Mouse (Mus musculus): ENCODE measurements around the gene Abcg1.

Gene Abcg1

DNA sequence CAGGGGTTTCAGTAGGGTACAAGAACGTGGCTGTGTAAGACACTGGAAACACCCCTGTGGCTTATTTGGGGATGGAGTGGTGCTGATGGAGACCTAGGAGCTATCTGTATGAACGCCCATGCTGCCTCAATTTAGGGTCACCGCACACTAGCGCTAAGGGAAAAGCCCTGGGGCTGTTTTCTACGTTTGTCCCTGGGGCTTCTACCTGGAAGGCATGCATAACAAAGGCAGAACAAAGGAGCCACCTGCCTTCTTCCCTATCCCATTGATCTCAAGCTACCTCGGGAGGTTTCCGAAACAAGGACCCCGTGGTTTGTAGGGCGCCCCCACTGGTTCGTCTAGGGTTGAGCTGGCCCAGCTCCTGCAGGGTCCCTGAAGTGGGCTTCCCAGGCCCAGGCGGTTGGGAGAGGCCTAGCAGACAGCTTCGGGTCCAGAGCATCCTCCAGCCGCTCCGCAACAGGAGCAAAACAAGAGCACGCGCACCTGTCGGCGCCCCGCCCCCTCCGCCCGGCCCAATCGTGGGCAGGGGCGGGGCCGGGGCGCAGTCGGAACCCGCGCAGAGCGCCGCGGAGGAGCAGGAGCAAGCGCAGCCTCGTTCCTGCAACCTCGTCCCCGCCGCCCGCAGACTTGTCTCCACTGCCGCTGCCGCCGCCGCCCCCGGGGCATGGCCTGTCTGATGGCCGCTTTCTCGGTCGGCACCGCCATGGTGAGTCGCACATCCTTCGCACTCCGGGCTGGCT is at the start of gene Abcg1:
Gene Abcg1 (plus strand): TSS at position 525 of the 740 bp plus-strand sequence.
- DNase-seq (ENCODE audit: low spot score) = peak; percentile 73

DNA sequence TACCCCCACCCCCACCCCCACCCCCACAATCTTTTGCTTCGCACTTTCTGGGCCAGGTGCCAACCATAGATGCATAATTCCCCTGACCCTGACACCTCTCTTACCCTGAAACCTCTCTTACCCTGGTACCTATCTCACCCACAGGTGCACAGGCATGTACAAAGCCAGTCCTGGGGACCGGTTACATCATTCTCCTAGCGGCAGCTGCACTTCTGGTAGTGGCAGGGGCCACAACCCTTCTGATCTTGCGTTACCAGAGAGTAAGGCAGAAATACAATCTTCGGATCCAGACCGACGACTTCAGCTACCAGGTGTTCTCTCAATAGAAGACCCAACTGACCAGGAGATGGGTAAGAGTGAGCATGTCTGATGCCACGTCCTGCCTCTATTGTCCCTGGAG is 49.1 kb upstream of the Abcg1 start:
- DNase-seq (ENCODE audit: low spot score) = no peak

DNA sequence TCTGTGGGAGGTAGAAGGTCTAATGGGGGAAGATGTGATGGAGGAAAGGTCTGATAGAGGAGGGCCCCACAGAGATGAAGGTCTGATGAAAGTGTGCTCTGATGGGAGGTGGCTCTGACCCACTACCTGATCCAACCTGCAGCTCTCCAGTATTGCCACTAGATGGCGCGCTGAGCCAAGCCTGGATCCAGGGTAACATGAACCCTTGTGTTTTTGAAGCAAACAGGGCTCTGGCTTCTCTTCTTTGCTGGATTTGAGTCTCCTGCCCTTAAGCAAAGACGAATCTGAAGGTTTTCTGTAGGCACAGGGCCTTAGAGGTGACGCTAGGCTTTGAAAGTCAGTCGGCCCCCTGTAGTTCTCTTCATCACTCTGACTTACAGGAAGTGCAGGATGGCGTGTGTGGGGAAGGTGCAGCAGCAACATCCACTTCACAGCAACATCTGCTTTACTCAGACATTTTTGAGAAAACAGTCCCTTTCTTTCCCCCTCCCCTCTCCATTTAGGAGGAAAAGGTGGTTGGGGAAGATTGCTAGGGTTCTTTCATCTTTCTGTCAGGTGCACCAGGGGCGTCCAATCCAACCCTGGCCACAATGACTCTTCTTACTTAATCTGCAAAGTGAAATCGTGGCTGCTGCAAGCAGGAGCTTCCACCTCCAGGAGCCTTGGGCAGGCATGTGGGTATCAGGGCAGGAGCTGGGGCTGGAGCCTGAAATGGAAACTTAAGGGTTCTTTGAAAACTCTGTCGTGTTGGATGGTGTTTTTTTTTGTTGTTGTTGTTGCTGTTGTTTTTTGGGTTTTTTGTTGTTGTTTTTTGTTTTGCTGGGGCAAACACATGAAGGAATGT is 45.7 kb upstream of the Abcg1 start:
- peak; percentile 79 for DNase-seq (ENCODE audit: low spot score)

DNA sequence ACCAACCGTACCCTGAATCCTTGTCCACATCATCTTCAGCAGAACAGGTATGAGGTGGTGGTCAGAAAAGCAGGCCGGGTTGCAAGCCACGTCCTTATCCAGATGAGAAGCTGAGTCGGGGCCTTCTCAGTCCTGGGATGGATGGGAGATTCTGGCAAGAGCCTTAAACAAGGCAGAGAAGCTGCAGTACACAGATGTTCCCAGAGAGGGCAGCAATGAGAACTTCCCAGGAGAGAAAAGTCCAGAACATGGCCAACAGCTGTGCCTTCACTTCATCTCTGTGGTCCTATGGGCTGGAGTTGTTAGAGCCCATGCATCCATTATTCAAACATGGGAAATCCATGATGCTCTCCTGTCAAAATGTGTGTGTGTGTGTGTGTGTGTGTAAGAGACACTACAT is 39.2 kb upstream of the Abcg1 start:
- peak; percentile 76 for DNase-seq (ENCODE audit: low spot score)

DNA sequence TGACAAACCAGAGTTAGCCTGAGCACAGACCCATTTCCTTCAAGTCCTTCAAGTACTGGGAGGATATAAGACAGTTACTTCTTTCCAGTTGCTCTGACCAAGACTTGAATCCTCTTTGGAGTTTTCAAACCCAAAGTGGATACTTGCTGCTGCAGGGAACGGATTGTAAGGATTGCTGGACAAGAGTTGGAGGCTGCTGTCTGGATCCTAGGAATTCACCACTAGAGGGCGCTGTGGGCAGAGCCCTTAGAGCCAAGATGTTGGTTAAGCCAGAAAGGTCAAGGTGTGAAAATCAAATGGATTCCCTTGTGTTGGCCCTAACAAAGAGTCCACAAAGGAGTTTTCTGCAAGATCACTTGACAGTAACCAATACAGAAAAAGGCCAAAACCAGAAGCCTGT is 38.0 kb upstream of the Abcg1 start:
- DNase-seq (ENCODE audit: low spot score) = peak; percentile 82

DNA sequence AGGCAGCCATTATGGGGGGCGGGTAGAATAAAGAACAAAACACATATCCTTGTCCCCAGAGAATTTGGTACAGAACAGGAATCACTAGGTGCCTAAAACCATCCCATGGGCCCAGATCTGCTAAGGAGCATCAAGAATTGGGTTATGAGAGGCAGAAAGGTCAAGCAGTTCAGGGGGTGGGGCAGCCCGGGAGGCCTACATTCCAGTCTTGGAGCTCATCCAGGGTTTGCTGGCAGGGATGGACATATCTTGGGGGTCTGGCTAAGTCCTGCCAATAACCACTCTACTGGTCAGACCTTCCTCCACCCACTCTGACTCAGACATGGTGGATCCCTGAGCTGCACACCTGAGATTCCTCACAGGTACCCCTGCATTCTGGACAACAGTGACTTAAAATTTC is 37.4 kb upstream of the Abcg1 start:
- DNase-seq (ENCODE audit: low spot score) = no peak

DNA sequence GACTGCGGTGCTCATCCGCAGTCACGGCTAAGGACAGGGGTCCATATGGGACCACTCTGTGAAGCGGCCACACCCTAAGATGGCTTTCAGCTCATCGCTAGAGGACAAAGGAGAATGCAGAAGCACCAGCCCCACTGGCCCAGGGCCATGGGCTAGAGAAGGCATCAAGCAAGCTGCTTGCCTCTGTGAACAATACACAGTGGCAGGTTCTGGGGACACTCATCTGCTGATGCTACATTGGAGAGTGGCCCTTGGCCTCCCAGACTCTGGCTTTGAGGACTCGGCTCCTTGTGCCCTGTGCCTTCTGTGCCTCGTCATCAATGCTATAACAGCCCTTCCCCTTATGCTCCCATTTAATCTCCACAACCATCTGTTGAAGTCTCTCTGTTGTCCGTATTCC is 36.2 kb upstream of the Abcg1 start:
- no peak for DNase-seq (ENCODE audit: low spot score)

DNA sequence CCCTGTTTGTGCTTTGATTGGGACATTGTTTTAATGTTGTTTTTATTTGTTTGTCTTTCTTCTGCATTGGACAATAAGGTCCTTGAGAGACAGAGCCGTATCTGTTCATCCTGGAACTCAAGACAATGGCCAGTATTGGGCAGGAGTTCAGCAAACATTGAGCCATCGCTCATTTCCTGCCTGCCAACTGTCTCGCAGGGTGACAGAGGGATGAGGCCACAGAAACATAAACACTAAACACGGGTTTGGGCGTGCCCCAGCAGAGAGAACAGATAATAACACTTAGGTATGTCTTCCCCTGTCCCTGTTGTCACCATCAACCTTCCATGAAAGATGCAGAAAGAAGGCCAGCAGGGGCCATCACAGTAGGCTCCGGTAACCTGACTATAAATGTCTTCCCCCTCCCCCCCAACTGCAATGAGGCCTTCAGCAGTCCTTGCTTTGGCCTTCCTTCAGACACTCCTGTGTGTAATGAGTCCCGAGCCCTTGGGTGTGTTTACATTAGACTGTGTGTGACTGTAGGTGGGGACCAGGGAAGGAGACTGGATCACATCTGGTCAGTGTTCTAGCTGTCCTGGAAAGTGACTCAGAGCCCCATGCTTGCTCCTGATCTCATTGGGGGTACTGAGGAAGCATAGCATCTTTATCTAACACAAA is 33.2 kb upstream of the Abcg1 start:
- DNase-seq (ENCODE audit: low spot score) = no peak

DNA sequence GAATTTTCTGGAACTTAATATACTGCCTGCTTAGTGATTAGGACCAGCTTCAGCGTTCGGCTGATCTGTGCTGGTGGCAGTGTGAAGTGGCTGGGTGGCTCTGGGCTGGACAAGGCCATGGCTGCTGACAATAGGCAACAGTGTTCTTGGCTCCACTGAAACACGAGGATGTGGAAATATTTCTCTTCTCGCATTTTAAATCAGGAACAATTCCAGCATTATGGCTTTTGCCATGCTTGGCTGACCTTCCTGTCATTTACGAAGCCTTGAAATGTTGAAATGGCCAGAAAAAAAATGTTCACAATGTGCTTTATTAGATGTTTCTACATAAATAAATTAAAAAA is 32.7 kb upstream of the Abcg1 start:
- DNase-seq (ENCODE audit: low spot score) = no peak

DNA sequence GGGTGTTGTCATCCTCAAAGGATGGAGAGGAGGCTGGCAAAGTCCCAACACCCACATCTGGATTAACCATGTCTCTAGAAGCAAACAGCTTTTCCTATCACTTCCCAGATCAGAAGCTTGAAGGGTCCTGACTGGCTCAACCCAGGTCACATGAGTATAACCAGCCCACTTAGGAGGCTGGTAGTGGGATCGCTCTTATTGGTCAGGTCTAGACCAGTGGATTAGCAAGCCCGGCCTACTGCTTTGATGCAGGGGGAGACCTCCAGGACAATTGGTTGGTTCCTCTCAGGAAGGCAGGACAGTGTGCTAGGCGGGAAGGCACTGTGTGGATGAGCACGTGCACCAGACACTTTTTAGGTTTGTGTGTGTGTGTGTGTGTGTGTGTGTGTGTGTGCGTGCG is 30.5 kb upstream of the Abcg1 start:
- DNase-seq (ENCODE audit: low spot score) = no peak

DNA sequence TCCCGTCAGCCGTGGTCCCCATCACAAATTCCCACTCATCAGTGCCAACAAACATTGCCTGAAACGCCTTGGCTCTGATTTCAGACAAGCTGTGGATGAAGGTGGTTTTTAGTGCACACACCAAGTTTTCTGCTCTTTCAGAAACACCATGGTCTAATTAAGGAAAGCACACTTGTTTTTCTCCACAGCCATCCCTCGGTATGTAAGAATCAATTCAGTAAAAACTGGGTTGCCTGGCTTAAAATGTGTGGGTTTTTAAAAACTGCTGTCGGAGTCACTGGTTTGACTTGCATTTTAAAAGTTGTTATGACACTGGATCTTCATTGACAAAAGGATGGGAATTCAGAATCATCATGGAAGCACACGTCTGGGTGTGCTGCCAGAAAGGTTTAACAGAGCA is 29.8 kb upstream of the Abcg1 start:
- no peak for DNase-seq (ENCODE audit: low spot score)

DNA sequence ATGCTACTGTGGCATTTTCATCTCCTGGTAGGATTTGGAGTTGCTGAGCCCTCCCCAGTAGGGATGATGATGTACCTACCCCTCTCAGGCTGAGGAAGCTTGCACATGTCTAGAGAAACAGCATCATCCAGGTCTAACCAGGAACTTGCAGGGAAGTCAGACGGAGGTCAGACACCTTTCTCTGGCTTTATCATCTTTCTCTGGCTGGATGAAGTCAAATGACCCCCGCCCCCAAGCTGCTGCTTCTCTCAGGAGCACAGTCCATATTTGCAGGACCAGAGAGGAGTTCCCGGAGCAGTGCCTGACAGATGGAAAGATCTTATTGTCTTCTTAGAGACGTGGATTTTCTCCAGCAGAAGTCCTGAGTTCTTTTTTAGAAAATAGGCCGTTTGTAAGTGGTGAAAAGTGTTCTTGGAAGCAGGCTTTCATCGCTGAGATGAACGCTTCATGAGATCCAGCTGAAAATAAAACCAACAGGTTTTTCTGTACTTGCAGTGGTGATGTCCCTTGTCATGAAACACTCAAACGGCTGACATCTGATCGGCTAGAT is 28.6 kb upstream of the Abcg1 start:
- DNase-seq (ENCODE audit: low spot score) = no peak

DNA sequence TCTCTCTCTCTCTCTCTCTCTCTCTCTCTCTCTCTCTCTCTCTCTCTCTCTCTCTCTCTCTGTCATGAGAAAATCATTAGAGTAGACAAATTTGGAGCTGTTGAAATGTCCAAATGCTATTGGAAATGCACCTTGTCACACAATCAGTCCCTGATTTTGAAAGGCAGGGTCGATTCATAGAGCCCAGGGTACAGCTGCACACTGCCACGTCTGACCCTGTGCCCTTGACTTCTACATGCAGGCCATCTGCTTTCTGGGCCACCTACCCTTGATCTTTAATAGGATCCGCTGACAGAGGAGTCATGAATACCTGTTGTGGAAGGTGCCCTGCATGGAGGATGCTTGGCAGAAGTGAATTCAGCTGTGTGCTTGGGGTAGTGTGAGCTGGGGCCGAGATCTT is 28.1 kb upstream of the Abcg1 start:
- no peak for DNase-seq (ENCODE audit: low spot score)

DNA sequence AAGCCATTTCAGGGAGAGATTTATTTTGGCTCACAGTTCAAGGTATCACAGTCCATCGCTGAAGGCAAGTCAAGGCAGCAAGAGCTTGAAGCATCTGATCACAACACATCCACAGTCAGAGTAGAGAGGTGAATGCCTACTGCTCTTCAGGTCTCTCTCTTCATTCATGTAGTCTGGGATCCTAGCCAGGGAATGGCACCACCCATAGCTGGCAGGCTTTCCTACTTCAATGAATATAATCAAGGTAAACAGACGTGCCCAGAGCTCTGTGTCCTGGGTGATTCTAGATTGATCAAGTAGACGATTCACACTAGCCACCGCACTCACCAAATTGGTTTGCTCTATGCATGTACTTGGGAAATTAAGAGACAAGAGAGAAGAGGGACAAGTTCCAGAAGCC is 25.1 kb upstream of the Abcg1 start:
- DNase-seq (ENCODE audit: low spot score) = no peak

DNA sequence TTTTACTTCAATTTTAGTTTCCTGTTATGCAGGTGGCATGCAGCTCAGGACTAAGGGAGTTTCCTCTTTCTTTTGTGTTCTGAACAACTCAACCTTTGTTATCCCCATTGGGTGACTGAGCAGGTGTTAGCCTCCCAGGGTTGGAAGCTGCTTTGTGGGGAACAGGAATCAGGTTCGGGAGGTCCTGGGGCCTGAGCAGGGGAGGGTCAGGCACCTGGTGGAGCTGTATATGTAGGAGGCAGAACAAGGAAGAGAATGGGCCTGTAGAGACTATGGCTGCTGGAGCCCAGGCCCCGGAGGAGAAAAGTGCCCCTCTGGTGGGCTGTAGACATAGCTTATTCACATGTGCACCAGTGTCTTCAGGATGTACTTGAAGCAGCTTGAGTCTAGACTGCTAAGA is 24.2 kb upstream of the Abcg1 start:
- DNase-seq (ENCODE audit: low spot score) = no peak

DNA sequence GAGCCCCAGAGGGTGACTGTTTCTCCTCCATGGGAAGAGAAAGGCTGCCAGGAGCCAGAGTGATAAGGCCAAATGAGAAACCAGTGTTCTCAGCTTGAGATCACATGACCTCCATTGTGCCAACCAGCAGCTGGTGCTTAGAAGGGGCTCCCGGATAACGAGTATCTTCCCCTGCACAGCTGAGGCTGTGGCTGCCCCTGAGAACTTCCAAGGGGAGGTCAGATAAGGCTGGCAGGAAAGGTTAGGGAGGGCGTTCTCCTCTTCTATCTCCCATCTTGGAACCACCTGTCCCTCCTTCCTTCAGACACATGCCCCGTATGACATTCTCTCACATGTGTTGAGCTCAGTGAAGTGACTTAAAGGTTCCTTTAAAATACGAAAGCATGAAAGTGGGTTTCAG is 23.3 kb upstream of the Abcg1 start:
- DNase-seq (ENCODE audit: low spot score) = no peak

DNA sequence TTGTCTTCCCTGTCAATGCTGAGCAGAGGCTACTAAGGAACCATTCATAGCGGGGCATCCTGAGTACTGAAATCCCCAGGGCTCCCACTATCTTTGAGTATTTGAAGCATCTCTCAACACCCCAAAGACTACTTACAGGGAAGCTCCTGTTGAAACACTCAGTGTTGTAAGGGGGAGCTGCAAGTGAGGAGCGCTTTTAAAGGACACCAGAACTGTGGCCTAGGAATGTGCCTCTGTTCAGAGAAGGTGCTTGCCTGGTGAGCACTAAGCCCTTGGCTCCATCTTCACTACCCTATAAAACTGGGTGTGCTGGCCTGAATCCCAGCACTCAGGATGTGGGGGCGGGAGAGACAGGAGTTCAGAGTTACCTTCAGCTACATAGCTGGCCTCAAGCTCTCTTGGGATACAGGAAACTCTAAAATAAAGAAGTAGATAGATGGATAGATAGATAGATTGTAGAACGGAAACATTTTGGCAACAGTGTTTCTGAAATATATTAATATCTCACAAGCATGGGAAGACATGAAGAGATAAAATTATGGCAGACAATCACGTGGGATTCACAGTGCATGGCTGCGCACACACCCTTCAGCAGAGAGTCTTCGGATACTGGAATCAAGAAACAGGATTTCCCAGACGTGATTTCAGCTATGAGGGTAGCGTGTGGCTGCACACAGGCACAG is 22.7 kb upstream of the Abcg1 start:
- DNase-seq (ENCODE audit: low spot score) = no peak

DNA sequence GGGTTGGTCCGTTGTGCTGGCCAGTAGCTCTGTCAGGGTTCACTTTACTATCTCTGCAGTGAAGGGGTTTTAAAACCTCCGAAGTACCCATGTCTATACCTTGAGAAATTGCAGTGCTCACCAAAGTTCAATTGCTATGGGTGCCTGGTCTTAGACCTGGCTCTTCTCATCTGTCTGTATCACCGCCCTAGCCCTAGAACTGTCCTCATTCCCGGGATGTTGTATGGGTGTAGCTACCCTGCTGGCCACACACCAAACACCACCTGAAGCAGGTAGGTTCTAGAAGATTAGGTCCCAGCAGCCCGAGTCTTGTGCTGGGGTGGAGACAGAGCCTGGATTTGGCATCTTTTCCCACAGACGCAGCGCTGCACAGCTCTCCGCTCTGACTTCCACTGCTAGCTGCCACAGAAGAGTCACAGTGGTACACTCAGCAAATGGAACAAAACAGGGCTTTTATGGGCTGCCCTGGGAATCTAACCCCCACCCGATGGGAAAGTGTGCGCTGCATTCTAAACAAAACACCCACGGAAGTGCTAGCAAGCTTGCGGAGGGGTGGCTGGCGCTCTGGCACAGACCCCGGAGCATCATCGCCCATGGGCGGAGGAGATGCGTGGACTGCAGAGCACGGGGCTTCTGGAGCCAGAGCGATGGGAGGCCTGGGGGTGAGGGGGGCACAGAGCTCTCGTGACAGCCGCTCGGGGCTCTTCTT is 21.2 kb upstream of the Abcg1 start:
- no peak for DNase-seq (ENCODE audit: low spot score)

DNA sequence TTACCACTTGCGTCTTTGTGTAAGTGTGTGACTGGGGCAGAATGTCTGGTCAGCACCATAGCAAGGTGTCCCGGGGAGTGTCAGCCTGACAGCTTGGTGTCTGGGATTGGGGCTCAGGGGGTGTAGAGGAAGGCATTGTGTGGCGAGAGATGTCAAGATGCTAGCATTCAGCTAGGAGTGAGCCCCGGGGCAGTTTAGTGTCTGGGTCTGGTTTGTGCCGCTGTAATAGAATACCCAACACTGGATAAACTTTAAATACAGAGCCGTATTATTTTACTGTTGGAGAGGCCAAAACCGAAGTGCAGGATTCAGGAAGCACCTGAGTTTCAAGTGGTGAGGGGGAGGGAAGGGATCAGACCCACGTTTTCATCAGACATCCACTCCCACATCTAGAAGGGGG is 20.1 kb upstream of the Abcg1 start:
- DNase-seq (ENCODE audit: low spot score) = no peak

DNA sequence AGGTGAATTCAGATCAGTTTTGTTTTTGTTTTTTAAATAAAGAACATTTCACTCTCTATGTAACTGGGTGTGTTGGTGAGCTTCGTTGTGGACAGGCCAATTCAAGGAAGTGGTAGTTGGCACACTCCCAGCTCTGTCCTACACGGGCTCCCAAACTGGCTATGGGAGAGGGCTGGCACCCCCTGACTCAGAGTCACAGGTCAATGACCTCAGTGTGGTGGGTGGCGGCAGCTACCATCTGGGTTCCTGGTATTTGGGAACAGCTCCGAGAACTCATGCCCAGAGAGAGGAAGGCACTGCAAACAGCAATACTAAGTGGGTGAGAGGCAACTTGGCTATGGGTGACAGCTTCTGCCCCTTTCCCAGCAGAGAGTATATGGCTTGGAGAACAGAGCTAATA is 19.1 kb upstream of the Abcg1 start:
- no peak for DNase-seq (ENCODE audit: low spot score)

DNA sequence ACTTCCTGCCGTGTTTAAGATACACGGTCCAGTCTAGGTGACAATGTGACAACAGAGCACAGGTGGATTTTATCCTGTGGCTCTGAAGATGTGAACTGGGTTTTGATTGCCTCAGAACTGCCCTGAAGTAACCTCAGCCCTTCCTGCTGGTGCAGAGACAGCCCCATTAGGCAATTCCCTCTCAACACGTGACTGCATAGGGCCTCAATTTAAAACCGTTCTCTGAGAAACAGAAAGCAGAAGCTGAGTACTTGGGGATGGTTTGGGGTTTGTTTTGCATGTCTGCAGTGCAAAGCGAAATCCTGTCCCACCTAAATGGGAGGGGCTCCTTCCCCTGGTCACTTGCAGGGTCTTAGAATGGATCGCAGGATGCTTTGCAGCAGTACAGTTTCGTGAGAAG is 17.8 kb upstream of the Abcg1 start:
- no peak for DNase-seq (ENCODE audit: low spot score)

DNA sequence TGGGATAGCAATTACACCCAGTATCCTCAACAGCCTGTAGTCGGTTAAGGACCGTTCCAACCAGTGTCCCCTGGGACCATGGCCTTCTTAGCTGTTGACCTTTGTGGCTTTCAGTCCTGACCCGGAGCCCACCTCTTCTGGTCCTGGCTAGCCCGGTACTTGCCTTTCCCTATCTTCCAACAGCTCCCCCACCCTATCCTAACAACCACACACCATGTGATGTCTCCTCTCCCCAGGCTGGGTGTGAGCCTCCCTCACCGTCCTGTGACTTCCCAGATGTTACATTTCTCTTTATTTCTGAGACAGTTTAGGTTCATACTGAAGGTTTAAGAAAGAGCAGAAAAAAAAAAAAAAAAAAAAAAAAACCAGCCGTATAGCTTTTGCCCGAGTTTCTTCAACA is 17.1 kb upstream of the Abcg1 start:
- no peak for DNase-seq (ENCODE audit: low spot score)
